Mouse (Mus musculus): ENCODE measurements at regions not wholly inside any gene's neighbourhood (a gene's known extent, or its start where the extent isn't known, plus 50 kb on each side); places are given as distances from the start of the nearest gene placed in this dataset.
A peak's percentile ranks its signal among the peaks of the same experiment; 100 is the strongest.

DNA sequence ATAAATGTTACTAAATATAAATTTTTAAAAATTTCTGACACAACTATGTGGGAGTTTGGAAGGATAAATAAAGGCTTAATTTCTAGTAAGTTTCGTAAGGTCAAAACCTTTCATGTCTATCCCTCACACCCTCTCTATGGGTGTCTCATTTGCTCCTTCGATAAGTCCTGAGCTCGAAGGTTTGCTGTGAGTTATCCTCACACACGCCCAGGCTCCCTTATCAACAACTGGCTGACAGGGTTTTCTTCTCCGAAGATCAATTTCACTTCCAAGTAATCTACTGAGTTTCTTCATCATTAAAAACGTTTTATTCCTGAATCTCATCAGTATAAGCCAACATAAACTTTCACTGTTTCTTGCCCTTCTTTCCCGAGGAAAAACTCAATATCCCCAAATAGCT lies 416.0 kb upstream of the Nudt12 start:
- Histone ChIP-seq H3K9me3 (no peaks in the 10 kb centered on the region), H3K4me3 (no peak overlapping the region), H3K36me3 (no peaks in the 10 kb centered on the region), H3K4me2 (no peak overlapping the region), H3K27ac (replicated peaks) (no peak overlapping the region), H3K4me1 (replicated peaks) (no peaks in the 10 kb centered on the region), H3K9ac (no peak overlapping the region), H3K27me3 (no peaks in the 10 kb centered on the region)
- WGBS = 71% methylated on average over 7 of the region's 7 CpGs
- ATAC-seq (ENCODE audit: low read depth) = no peak

DNA sequence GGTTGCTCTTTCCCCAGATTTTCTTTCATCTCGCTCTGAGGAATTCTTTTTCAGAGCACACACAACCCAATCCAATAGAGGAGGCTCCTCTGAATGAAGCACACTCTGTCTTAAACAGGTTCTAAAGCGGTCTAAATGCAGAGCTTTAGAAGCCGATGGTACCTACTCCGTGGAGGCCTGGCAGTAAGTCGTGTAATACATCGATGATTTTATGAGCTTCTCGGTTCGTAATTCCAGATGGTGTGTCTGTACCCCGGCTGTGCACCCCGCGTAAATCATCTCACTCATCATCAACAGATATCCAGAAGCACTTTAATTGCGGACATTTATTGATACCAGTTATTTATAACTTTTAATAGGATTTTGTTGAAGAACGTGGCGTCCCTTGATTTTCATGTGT lies 408.3 kb upstream of the Nudt12 start:
- Histone ChIP-seq H3K9ac (0 out of 2 replicates have a peak overlapping the region, but pooled peaks have one; percentile 41), H3K4me3 (peak overlapping the region; percentile 11; the same call in 1 of the 2 replicates), H3K4me1 (replicated peaks) (0 out of 2 replicates have a peak, but pooled peaks cover 11% of the 10 kb centered on the region), H3K4me2 (peak overlapping the region; percentile 45), H3K27ac (replicated peaks) (peak overlapping the region; percentile 64; the same call in 1 of the 2 replicates), H3K27me3 (no peaks in the 10 kb centered on the region), H3K36me3 (no peaks in the 10 kb centered on the region), H3K9me3 (no peaks in the 10 kb centered on the region)
- peak; percentile 80 for ATAC-seq (ENCODE audit: low read depth)
- WGBS = 38% methylated on average over 14 of the region's 14 CpGs

DNA sequence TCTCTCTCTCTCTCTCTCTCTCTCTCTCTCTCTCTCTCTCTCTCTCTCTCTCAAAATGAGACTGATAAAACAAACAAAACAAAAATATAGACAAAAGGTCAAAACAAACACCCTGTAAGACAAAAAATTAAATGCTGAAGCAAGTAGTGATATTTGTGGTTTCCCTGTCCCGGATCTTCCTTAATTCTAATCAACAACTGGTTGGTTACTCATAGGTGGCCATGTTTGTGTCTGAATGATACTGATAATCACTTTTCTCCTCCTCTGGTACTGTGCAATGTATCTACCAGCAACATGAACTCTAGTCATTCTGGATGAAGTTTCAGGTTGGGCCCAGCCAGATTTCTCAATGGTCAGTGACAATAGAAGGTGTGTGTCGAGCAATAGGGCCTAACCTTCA lies 396.1 kb upstream of the Nudt12 start:
- Histone ChIP-seq H3K4me3 (no peak overlapping the region), H3K9me3 (no peaks in the 10 kb centered on the region), H3K9ac (no peak overlapping the region), H3K4me1 (replicated peaks) (no peaks in the 10 kb centered on the region), H3K27ac (replicated peaks) (no peak overlapping the region), H3K4me2 (no peak overlapping the region), H3K27me3 (no peaks in the 10 kb centered on the region), H3K36me3 (no peaks in the 10 kb centered on the region)
- ATAC-seq (ENCODE audit: low read depth) = no peak
- WGBS = 92% methylated on average over 2 of the region's 2 CpGs

DNA sequence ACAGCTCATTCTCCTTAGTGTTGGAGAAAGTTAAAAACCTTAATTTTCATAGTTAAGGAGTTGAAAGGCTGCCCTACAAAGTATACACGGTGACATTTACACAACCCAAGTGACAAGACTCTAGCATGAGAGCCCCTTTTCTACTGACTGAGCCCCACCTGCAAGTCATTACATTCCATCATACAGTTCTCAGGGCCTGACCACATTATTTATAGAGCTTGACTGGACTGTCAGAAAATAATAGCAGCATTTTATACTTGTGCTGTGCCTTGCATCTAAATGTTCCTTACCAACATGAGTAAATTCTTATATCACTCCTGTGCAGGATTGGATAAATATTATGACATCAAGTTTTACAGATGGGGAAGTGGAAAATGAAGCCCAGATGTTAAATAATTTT lies 391.4 kb upstream of the Nudt12 start:
- H3K27me3 ChIP-seq = no peaks in the 10 kb centered on the region
- H3K9me3 ChIP-seq = no peaks in the 10 kb centered on the region
- no peak overlapping the region for H3K27ac ChIP-seq (replicated peaks)
- H3K4me1 ChIP-seq (replicated peaks) = no peaks in the 10 kb centered on the region
- no peak overlapping the region for H3K9ac ChIP-seq
- no peak overlapping the region for H3K4me2 ChIP-seq
- H3K36me3 ChIP-seq = no peaks in the 10 kb centered on the region
- 76% methylated on average over 1 of the region's 1 CpGs for WGBS
- H3K4me3 ChIP-seq = no peak overlapping the region
- ATAC-seq (ENCODE audit: low read depth) = no peak

DNA sequence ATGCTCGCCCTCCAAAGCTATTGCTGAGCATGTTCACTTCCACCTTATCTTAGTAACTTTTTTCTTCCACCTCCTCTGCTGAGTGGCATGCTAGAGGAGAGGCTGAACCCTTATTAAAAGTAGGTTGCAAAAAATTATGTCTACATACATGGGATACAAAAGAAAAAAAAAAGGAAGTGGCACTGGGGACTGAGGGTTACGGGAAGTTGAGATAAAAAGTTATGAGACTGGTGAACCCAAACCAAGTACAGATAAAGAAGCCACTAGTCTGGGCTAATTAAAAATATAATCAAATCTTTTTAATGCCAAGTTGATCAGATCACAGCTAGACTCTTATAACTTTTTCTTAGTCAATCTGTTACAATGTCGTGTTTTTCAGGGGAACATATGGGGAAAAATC lies 384.2 kb upstream of the Nudt12 start:
- Histone ChIP-seq H3K27me3 (no peaks in the 10 kb centered on the region), H3K9ac (no peak overlapping the region), H3K27ac (replicated peaks) (no peak overlapping the region), H3K4me1 (replicated peaks) (no peaks in the 10 kb centered on the region), H3K4me3 (no peak overlapping the region), H3K9me3 (no peaks in the 10 kb centered on the region), H3K4me2 (no peak overlapping the region), H3K36me3 (no peaks in the 10 kb centered on the region)
- no peak for ATAC-seq (ENCODE audit: low read depth)
- 89% methylated on average over 3 of the region's 3 CpGs for WGBS

GRCm38 (mm10) chr17:59383107-59383438 lies 369.9 kb upstream of the Nudt12 start:
- Histone ChIP-seq H3K36me3 (no peaks in the 10 kb centered on the region), H3K4me2 (no peak overlapping the region), H3K9ac (no peak overlapping the region), H3K27ac (replicated peaks) (no peak overlapping the region), H3K27me3 (no peaks in the 10 kb centered on the region), H3K9me3 (no peaks in the 10 kb centered on the region), H3K4me1 (replicated peaks) (no peaks in the 10 kb centered on the region), H3K4me3 (no peak overlapping the region)
- WGBS = 86% methylated on average over 5 of the region's 5 CpGs
- no peak for ATAC-seq (ENCODE audit: low read depth)

DNA sequence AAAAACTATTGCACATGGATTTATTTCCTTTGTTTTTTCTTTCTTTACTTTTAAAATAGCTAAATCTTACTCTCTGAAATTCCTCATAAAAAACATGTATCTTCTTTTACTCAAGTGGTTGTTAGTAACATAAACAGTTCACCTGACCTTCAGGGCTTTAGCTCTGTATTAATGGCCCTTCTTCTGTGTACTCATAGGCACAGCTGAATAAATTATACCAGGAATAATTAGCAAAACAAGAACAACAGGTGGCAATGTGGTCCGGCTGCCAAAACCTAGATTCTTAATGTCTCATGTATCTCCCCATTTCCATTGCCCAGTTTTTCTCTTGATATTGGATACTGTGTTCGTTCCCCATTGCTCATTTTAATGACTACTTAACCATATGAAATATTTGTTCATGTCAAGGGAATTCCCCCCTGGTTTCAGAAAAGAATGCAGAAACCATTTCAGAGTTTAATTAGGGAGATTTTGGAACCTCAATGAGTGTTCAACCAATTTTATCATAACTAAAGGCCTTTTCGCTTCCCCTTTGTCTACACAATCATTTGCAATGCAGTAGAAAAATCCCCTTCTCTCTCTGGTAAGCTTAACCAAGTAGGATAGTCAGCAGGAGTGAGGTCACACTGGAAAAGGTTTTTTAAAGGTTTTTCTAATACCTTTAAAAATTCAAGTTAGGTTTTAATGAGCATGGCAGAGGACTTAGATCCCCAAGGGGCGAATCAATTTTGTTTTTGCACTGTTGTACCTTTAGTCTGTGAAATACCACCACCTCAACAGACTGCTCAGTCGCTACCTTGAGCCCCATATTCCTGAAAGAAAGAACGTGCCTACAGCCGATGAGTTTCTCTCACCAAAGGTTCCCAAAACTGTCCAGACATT lies 369.3 kb upstream of the Nudt12 start:
- Histone ChIP-seq H3K9me3 (no peaks in the 10 kb centered on the region), H3K27ac (replicated peaks) (no peak overlapping the region), H3K36me3 (no peaks in the 10 kb centered on the region), H3K27me3 (no peaks in the 10 kb centered on the region), H3K4me2 (no peak overlapping the region), H3K4me3 (no peak overlapping the region), H3K4me1 (replicated peaks) (no peaks in the 10 kb centered on the region), H3K9ac (no peak overlapping the region)
- no peak for ATAC-seq (ENCODE audit: low read depth)
- 75% methylated on average over 7 of the region's 7 CpGs for WGBS

GRCm38 (mm10) chr17:59373505-59374106 lies 360.4 kb upstream of the Nudt12 start:
- WGBS = 58% methylated on average over 7 of the region's 7 CpGs
- no peaks in the 10 kb centered on the region for H3K27me3 ChIP-seq
- H3K9me3 ChIP-seq = no peaks in the 10 kb centered on the region
- H3K4me1 ChIP-seq (replicated peaks) = no peaks in the 10 kb centered on the region
- H3K9ac ChIP-seq = no peak overlapping the region
- no peak overlapping the region for H3K4me3 ChIP-seq
- H3K4me2 ChIP-seq = no peak overlapping the region
- no peak overlapping the region for H3K27ac ChIP-seq (replicated peaks)
- no peaks in the 10 kb centered on the region for H3K36me3 ChIP-seq
- no peak for ATAC-seq (ENCODE audit: low read depth)

GRCm38 (mm10) chr17:59369624-59370541 lies 356.7 kb upstream of the Nudt12 start:
- Histone ChIP-seq H3K4me3 (no peak overlapping the region), H3K9me3 (no peaks in the 10 kb centered on the region), H3K4me1 (replicated peaks) (no peaks in the 10 kb centered on the region), H3K4me2 (no peak overlapping the region), H3K9ac (no peak overlapping the region), H3K36me3 (no peaks in the 10 kb centered on the region), H3K27me3 (no peaks in the 10 kb centered on the region), H3K27ac (replicated peaks) (no peak overlapping the region)
- ATAC-seq (ENCODE audit: low read depth) = no peak
- 83% methylated on average over 7 of the region's 7 CpGs for WGBS

- Histone ChIP-seq H3K9ac (no peak overlapping the region), H3K9me3 (no peaks in the 10 kb centered on the region), H3K4me1 (replicated peaks) (no peaks in the 10 kb centered on the region), H3K4me2 (no peak overlapping the region), H3K4me3 (no peak overlapping the region), H3K27ac (replicated peaks) (no peak overlapping the region), H3K27me3 (no peaks in the 10 kb centered on the region), H3K36me3 (no peaks in the 10 kb centered on the region)
- ATAC-seq (ENCODE audit: low read depth) = no peak
- 67% methylated on average over 2 of the region's 2 CpGs for WGBS
Observed at GRCm38 (mm10) chr17:59365340-59365739, 352.2 kb upstream of the Nudt12 start.

DNA sequence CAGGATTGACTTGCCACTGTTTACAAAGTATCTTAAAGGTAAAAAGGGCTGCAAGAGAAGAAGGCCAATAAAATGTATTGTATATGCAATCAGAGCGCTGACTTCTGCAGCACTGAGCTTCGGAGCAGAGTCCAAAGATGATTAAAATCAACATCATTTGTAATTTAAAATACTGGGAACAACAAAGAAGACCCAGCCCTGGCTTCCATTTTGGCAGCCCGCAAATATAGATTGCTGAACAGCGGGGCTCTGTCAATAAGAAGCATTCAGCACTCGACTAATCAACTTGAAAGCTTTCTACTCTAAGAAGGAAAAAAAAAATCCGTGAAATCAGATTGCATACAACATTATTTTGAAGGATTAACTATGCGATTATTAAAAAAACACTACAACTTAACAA lies 348.9 kb upstream of the Nudt12 start:
- Histone ChIP-seq H3K27me3 (no peaks in the 10 kb centered on the region), H3K9me3 (no peaks in the 10 kb centered on the region), H3K27ac (replicated peaks) (no peak overlapping the region), H3K36me3 (no peaks in the 10 kb centered on the region), H3K4me2 (no peak overlapping the region), H3K4me3 (no peak overlapping the region), H3K4me1 (replicated peaks) (no peaks in the 10 kb centered on the region), H3K9ac (no peak overlapping the region)
- WGBS = 46% methylated on average over 7 of the region's 7 CpGs
- ATAC-seq (ENCODE audit: low read depth) = no peak

GRCm38 (mm10) chr17:59361119-59361518 lies 347.9 kb upstream of the Nudt12 start:
- WGBS = 92% methylated on average over 9 of the region's 9 CpGs
- ATAC-seq (ENCODE audit: low read depth) = no peak

More at GRCm38 (mm10) chr17:59361119-59361518, 347.9 kb upstream of the Nudt12 start:
- no peaks in the 10 kb centered on the region for H3K27me3 ChIP-seq
- no peak overlapping the region for H3K4me2 ChIP-seq
- H3K9me3 ChIP-seq = no peaks in the 10 kb centered on the region
- H3K36me3 ChIP-seq = no peaks in the 10 kb centered on the region
- H3K27ac ChIP-seq (replicated peaks) = no peak overlapping the region
- H3K4me1 ChIP-seq (replicated peaks) = no peaks in the 10 kb centered on the region
- H3K4me3 ChIP-seq = no peak overlapping the region
- H3K9ac ChIP-seq = no peak overlapping the region

Measured in neural tube, embryonic 13.5 days (tissue).